Mouse (Mus musculus) neural tube, embryonic 12.5 days (tissue): Measurements from ENCODE around the gene Acbd6. TPM values are rescaled to one million over a fixed set of nuclear protein-coding genes. Genes with fewer than 3 reads are reported as not detected.

Experiments used
- ATAC-seq: fragments of 200-750 bp; cut with Nextera tagmentation; 2 replicates; pipeline ENCODE4 v1.8.0; 2017; ENCODE audit warnings: low read depth, mild to moderate bottlenecking, moderate TSS enrichment, moderate library complexity; ENCODE audit not compliant: low FRiP score
- H3K27ac ChIP-seq: fragments of 300-500 bp; sonication (generic); 2 replicates; pipeline ENCODE4 v1.5.1; 2016
- H3K27me3 ChIP-seq: fragments of 300-500 bp; sonication (generic); replicated peaks from 2 replicates; pipeline ENCODE4 v1.6.1; 2016; ENCODE audit warnings: mild to moderate bottlenecking
- H3K36me3 ChIP-seq: fragments of 300-500 bp; sonication (generic); 2 replicates; pipeline ENCODE4 v1.6.1; 2016; ENCODE audit warnings: mild to moderate bottlenecking
- H3K4me1 ChIP-seq: fragments of 300-500 bp; sonication (generic); 2 replicates; pipeline ENCODE4 v1.6.1; 2016
- H3K4me2 ChIP-seq: fragments of 300-500 bp; sonication (generic); replicated peaks from 2 replicates; pipeline ENCODE4 v1.6.1; 2016; ENCODE audit warnings: mild to moderate bottlenecking
- H3K4me3 ChIP-seq: fragments of 300-500 bp; sonication (generic); 2 replicates; pipeline ENCODE4 v1.5.1; 2016
- H3K9ac ChIP-seq: fragments of 300-500 bp; sonication (generic); 2 replicates; pipeline ENCODE4 v1.6.1; 2016; ENCODE audit warnings: mild to moderate bottlenecking
- H3K9me3 ChIP-seq: fragments of 300-500 bp; sonication (generic); 2 replicates; pipeline ENCODE4 v1.6.1; 2016; ENCODE audit warnings: mild to moderate bottlenecking
- WGBS: fragments of 180-500 bp; shearing (Covaris S2); methylation state at CpG from one replicate; pipeline ENCODE4 v1.1.7; 2016; 5-methylcytosine and 5-hydroxymethylcytosine counted together
- polyA plus RNA-seq: library from polyadenylated mRNA; unstranded; fragments of >200 nt; fragmentation: Nextera tagmentation; extraction: Ambion mirVana; gene quantifications from 2 replicates; pipeline ENCODE4 v1.2.1, GENCODE M21; 2016

Acbd6 gene
- polyA plus RNA-seq, 1 experiment from 2014 or later = 97.7 TPM

- Histone ChIP-seq H3K27ac (no peak overlapping the region), H3K4me2 (no peak overlapping the region), H3K4me3 (no peak overlapping the region), H3K27me3 (peaks cover 20% of the 10 kb centered on the region), H3K9ac (no peak overlapping the region), H3K4me1 (no peaks in the 10 kb centered on the region), H3K36me3 (no peaks in the 10 kb centered on the region), H3K9me3 (no peaks in the 10 kb centered on the region)
- WGBS = 63% methylated on average over 2 of the region's 2 CpGs
- ATAC-seq = no peak
Measured at GRCm38 (mm10) chr1:155713306-155713705, 155.4 kb downstream of the Acbd6 start.

- no peak overlapping the region for H3K4me3 ChIP-seq
- H3K36me3 ChIP-seq = no peaks in the 10 kb centered on the region
- no peak overlapping the region for H3K27ac ChIP-seq
- no peaks in the 10 kb centered on the region for H3K9me3 ChIP-seq
- peaks cover 34% of the 10 kb centered on the region for H3K27me3 ChIP-seq
- H3K4me1 ChIP-seq = peaks cover 4% of the 10 kb centered on the region; the same call in 1 of the 2 replicates
- ATAC-seq = no peak
- H3K4me2 ChIP-seq = no peak overlapping the region
- no peak overlapping the region for H3K9ac ChIP-seq
Measured at GRCm38 (mm10) chr1:155715366-155715765, 157.4 kb downstream of the Acbd6 start.

DNA sequence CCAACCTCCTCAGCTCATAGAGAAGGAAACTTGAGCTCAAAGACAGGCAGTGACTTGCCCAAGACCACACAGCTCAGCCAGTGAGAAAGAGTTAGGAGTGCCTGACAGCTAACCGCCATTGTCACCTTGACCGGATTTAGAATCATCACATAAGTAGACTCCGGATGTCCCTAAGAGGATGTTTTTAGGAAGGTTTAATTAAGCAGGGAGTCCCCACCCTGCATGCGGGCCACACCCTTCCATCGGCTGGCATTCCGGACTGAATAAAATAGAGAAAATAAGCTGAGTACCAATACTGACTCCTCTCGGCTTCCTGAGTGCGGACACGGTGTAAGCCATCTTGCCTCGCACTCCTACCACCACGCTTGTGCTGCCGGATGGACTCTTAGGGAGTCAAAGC is 159.4 kb downstream of the Acbd6 start:
- H3K4me1 ChIP-seq = peaks cover 10% of the 10 kb centered on the region; the same call in 1 of the 2 replicates
- peaks cover 41% of the 10 kb centered on the region for H3K27me3 ChIP-seq
- no peak overlapping the region for H3K4me3 ChIP-seq
- H3K27ac ChIP-seq = no peak overlapping the region
- ATAC-seq = no peak
- 93% methylated on average over 12 of the region's 12 CpGs for WGBS
- no peak overlapping the region for H3K9ac ChIP-seq
- H3K36me3 ChIP-seq = no peaks in the 10 kb centered on the region
- H3K9me3 ChIP-seq = no peaks in the 10 kb centered on the region
- no peak overlapping the region for H3K4me2 ChIP-seq

DNA sequence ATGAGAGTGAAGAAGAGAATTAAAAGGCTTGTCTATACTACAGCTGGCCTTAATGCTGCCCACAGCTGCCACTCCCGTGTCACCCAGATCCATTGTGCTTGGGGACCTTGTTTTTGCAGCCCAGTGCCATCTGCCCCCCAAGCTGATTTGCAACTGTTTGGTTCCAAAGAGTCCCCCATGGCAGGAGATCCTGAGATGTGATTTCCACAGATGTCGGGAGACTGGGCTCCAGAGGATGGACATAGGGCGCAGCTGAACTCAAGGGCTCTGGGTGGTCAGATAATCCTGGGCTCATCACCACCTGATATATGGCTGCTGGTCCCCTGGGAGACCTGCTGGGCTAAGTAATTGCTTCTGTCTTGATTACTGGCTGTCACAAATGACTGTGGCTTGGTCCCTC is 160.9 kb downstream of the Acbd6 start:
- Histone ChIP-seq H3K4me1 (peaks cover 11% of the 10 kb centered on the region; the same call in 1 of the 2 replicates), H3K36me3 (no peaks in the 10 kb centered on the region), H3K9ac (no peak overlapping the region), H3K27me3 (peaks cover 53% of the 10 kb centered on the region), H3K9me3 (no peaks in the 10 kb centered on the region), H3K4me3 (no peak overlapping the region), H3K27ac (no peak overlapping the region), H3K4me2 (no peak overlapping the region)
- WGBS = 66% methylated on average over 3 of the region's 3 CpGs
- no peak for ATAC-seq

DNA sequence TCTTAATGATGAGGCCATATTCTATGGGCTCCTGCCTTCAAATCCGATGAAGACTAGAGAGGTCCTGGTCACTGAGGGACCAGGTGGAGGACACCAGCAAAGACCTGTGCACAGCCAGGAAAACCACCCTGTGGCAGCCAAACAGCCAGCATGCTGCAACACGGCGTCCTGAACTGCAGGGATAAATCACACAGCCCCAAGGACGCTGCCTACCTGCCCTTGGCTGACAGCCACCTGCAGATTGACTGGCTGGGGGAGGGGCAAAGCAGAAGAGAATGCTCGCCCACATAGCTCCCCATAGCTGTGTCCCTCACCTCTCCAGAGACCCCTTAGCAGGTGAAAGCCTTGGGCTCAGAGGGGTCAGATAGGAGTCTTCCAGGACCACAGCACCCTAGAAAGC is 162.1 kb downstream of the Acbd6 start:
- WGBS = 49% methylated on average over 5 of the region's 5 CpGs
- Histone ChIP-seq H3K9ac (no peak overlapping the region), H3K4me2 (no peak overlapping the region), H3K4me1 (peaks cover 11% of the 10 kb centered on the region; the same call in 1 of the 2 replicates), H3K36me3 (no peaks in the 10 kb centered on the region), H3K4me3 (no peak overlapping the region), H3K27me3 (peaks cover 52% of the 10 kb centered on the region), H3K27ac (no peak overlapping the region), H3K9me3 (no peaks in the 10 kb centered on the region)
- no peak for ATAC-seq

DNA sequence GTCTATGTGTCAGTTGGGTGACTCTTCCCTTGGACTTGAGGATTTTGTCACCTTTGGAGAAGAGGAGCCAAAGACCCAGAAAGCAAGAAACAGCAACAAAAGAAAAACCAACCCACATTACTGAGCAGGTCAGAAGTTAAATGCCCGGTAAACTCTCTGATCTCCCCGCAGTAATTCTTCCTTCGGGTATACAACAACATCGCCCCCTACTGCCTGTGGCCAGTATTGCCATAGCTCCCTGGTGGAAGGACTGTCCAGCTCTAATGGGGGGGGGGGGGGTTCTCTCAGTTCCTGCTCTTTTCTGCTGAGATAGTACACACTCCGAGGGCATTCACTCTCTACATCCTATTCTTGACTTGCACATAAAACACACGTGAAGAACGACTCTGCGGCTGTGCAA is 163.5 kb downstream of the Acbd6 start:
- H3K36me3 ChIP-seq = no peaks in the 10 kb centered on the region
- peaks cover 60% of the 10 kb centered on the region for H3K27me3 ChIP-seq
- H3K27ac ChIP-seq = no peak overlapping the region
- no peaks in the 10 kb centered on the region for H3K9me3 ChIP-seq
- 24% methylated on average over 8 of the region's 8 CpGs for WGBS
- no peak overlapping the region for H3K4me3 ChIP-seq
- H3K9ac ChIP-seq = no peak overlapping the region
- peaks cover 11% of the 10 kb centered on the region; the same call in 1 of the 2 replicates for H3K4me1 ChIP-seq
- no peak for ATAC-seq
- H3K4me2 ChIP-seq = no peak overlapping the region

DNA sequence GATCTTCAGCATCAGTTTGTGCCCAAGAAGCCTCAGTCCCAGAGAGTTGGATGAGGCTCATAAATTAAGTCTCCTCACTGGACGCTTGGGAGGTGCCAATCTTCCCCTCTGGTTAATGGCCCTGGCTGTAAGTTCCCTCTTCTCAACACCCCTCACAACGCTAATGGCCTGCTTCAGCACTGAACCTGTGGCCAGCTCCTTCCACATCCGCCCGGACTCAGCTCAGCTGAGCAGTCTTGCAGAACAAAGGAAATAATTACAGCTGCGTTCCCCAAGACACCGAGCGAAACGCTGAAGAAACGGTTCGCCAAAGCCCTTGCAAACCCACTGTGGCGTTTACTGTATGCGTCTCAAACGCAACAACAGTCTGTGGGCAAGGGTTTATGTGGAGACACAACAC is 164.3 kb downstream of the Acbd6 start:
- H3K27me3 ChIP-seq = peaks cover 64% of the 10 kb centered on the region
- peaks cover 11% of the 10 kb centered on the region; the same call in 1 of the 2 replicates for H3K4me1 ChIP-seq
- ATAC-seq = 0 out of 2 replicates have a peak, but pooled peaks have one; percentile 21
- H3K4me2 ChIP-seq = peak overlapping the region; percentile 42
- no peak overlapping the region for H3K27ac ChIP-seq
- under 1% methylated on average over 13 of the region's 13 CpGs for WGBS
- no peaks in the 10 kb centered on the region for H3K9me3 ChIP-seq
- no peak overlapping the region for H3K4me3 ChIP-seq
- no peak overlapping the region for H3K9ac ChIP-seq
- H3K36me3 ChIP-seq = no peaks in the 10 kb centered on the region

DNA sequence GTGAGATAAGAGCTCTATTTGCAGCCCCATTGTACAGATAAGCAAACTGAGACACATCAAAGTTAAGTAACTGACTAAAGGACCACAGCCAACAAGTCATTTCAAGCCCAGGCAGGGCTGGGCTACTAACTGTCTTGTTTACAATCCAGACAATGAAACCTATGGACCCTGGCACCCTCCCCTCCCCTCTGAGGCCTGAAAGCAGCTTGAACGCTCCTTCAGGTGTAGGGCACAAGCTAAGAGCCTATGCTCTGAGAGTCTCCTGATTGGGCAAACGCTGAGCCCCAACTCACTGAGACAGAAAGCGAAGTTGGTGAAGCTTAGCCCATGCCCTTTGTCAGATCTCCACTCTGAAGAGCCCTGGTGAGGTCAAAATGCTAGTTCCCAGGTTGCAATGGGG is 166.4 kb downstream of the Acbd6 start:
- no peaks in the 10 kb centered on the region for H3K36me3 ChIP-seq
- 74% methylated on average over 3 of the region's 3 CpGs for WGBS
- no peak overlapping the region for H3K4me3 ChIP-seq
- no peak overlapping the region for H3K9ac ChIP-seq
- ATAC-seq = no peak
- H3K27me3 ChIP-seq = peaks cover 75% of the 10 kb centered on the region
- no peak overlapping the region for H3K27ac ChIP-seq
- H3K4me1 ChIP-seq = peaks cover 17% of the 10 kb centered on the region; the same call in 1 of the 2 replicates
- no peaks in the 10 kb centered on the region for H3K9me3 ChIP-seq
- H3K4me2 ChIP-seq = no peak overlapping the region

GRCm38 (mm10) chr1:155725876-155726275 is 168.0 kb downstream of the Acbd6 start:
- Histone ChIP-seq H3K27ac (no peak overlapping the region), H3K4me2 (no peak overlapping the region), H3K9me3 (no peaks in the 10 kb centered on the region), H3K4me3 (no peak overlapping the region), H3K36me3 (no peaks in the 10 kb centered on the region), H3K9ac (no peak overlapping the region), H3K27me3 (peaks cover 80% of the 10 kb centered on the region), H3K4me1 (peaks cover 14% of the 10 kb centered on the region; the same call in 1 of the 2 replicates)
- no peak for ATAC-seq
- 65% methylated on average over 2 of the region's 2 CpGs for WGBS

- Histone ChIP-seq H3K36me3 (no peaks in the 10 kb centered on the region), H3K27me3 (peaks cover 86% of the 10 kb centered on the region), H3K4me1 (peaks cover 7% of the 10 kb centered on the region; the same call in 1 of the 2 replicates), H3K9ac (no peak overlapping the region), H3K4me3 (no peak overlapping the region), H3K4me2 (no peak overlapping the region), H3K9me3 (no peaks in the 10 kb centered on the region), H3K27ac (no peak overlapping the region)
- 23% methylated on average over 10 of the region's 10 CpGs for WGBS
- no peak for ATAC-seq
Measured at GRCm38 (mm10) chr1:155727830-155728229, 169.9 kb downstream of the Acbd6 start.

GRCm38 (mm10) chr1:155729113-155729795 is 171.3 kb downstream of the Acbd6 start:
- peaks cover 87% of the 10 kb centered on the region for H3K27me3 ChIP-seq
- no peaks in the 10 kb centered on the region for H3K36me3 ChIP-seq
- ATAC-seq = peak; percentile 43; the same call in 1 of the 2 replicates
- H3K27ac ChIP-seq = no peak overlapping the region
- no peaks in the 10 kb centered on the region for H3K9me3 ChIP-seq
- H3K4me2 ChIP-seq = peak overlapping the region; percentile 37
- under 1% methylated on average over 23 of the region's 23 CpGs for WGBS
- no peak overlapping the region for H3K4me3 ChIP-seq
- H3K9ac ChIP-seq = no peak overlapping the region
- H3K4me1 ChIP-seq = peaks cover 7% of the 10 kb centered on the region; the same call in 1 of the 2 replicates

DNA sequence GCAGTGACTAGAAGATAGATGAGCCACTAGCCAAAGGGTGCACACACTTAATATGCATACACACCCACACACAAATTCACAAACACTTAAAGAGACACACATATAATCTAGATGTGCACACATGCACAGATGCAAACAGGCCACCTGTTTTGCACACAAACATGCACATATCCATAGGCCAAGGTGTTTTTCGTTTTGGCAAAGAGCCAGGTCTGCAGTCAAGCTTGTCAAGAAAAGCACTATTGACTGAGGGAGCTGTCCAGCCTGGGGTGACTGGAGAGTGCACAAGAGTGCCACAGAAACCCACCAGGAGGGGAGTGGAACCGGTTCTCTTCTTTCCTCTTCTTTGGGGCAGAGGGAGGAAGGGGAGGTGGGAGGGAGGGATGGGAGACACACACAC is 173.2 kb downstream of the Acbd6 start:
- Histone ChIP-seq H3K27me3 (peaks cover 94% of the 10 kb centered on the region), H3K4me2 (no peak overlapping the region)

More for the DNA sequence above, 173.2 kb downstream of the Acbd6 start:
- peaks cover 7% of the 10 kb centered on the region; the same call in 1 of the 2 replicates for H3K4me1 ChIP-seq
- H3K27ac ChIP-seq = no peak overlapping the region
- H3K9ac ChIP-seq = no peak overlapping the region
- WGBS = 3% methylated on average over 2 of the region's 2 CpGs
- no peak for ATAC-seq
- no peak overlapping the region for H3K4me3 ChIP-seq
- no peaks in the 10 kb centered on the region for H3K36me3 ChIP-seq
- no peaks in the 10 kb centered on the region for H3K9me3 ChIP-seq
